Mouse (Mus musculus) brain, adult 2 months (tissue): Measurements from ENCODE around the gene Tex10.

Experiments
- DNase-seq: peaks from one replicate; pipeline ENCODE4 v3.0.0; 2011; ENCODE audit warnings: low read depth, low spot score

Gene Tex10

DNA sequence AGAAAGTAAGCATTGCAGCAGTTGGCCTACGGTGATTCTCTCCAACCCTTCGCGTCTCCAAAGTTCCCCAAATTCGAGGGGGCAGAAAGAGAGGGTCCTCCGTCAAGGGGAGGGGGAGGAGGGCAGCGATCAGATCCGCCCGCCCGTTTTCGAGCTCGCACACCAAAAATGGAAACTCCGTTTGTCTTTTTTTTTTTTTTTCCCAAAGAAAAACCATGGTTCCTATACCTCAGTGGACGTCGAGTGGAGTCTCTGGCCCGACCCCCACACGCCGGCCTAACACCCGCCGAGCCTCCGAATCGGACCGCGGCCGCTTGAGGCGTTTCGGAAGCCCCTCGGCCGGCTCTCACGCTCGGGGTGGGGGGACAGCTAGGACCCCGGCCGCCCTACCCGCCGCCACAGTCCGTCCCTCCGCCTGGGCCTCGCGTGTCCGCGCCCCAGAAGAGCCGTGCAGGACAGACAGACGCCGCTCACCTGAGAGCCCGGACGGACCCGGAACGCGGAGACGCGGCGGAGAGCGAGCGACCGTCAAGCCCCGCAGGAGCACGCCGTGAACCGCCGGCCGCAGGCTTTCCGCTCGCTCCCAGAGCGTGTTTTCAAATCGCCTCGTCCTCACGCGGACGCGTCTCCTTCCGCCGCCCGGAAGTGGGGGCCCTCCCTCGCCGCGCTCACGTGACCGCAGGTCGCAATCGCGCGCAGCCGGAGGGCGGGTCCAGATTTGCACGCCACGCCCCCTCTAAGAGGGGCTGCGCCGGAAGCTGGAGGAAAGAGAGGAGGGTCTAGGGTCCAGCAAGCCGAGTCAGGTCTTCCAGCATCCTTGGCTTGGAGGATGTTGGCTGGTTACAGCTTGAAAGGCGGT is at the start of gene Tex10:
Gene Tex10 (minus strand): TSS at position 668 of the 859 bp plus-strand sequence.
- DNase-seq: peak; percentile 94

DNA sequence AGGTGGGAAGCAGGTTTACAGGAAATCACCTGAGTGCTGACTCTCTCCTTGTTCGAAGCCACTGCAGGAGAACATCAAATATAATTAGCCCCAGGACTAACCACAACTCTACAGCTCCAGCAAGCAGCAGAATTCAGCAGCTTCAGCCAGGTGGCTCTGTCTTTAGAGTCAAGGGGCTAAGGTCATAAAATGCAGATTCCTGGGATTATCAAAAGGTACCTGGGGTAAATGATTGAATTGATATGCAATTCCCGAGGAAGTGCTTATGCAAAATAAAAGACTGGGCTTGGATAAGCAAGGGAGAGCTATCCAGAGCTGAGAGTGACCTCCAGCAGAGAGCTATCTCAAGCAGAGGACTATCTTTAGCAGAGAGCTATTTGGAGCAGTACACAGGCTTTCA is 37.6 kb upstream of the Tex10 start:
- DNase-seq: no peak

DNA sequence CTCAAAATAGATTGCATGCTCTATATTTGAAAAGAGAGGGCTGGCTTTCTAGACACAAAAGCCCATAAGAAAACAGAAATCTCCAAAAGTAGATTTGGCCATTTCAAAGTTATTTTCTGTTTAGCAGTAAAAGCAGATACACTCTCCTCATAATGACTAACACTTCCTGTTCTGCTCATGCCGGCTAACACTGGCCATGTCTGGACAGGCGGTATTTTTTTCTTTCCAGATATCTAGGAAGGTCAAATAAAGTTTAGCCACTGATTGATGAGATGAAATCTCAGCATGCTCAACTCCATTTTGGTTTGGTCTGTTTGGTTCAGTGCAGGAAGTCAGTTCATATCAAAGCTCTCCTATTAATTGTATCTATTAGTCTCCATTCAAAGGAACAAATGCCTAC is 19.3 kb upstream of the Tex10 start:
- no peak for DNase-seq

DNA sequence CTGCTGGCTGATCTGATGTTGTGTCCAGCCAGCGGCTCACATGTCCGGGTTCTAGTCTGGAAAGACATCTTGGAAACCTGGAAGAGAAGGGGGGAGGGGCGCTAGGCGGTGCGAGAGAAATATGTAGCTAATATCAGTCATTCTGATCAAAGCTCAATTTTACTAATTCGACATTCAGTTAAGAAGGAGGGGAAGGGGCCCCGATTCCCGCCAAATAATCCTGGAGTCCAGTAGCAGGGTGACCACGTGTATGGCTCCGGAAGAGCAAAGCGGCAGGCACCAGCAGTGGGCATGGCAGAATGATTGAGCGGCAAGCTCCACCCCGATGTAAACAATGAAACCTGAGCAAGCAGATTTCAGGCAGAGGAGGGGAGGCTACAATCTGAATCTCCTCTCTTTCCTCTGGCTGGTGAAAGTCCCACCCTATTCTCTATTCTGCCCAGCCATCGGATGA is 18.1 kb upstream of the Tex10 start:
- DNase-seq: no peak

DNA sequence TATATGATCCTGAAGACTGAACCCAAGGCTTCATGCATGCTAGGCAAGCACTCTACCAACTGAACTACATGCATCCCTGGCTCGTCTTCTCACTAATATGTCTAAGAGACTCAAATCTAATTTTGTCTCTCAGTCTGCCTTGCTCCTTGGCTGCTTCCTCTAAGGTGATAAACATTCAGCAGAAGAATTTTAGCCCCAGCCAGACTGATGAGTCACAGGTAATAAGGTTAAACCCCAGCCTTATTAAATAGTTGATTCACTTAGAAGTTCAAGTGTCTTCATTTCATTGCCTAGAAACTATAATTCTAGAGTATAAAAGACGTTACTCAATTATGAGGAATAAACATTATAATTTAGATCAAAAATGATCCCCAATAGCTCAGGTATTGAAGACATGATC is 15.7 kb upstream of the Tex10 start:
- DNase-seq: no peak

DNA sequence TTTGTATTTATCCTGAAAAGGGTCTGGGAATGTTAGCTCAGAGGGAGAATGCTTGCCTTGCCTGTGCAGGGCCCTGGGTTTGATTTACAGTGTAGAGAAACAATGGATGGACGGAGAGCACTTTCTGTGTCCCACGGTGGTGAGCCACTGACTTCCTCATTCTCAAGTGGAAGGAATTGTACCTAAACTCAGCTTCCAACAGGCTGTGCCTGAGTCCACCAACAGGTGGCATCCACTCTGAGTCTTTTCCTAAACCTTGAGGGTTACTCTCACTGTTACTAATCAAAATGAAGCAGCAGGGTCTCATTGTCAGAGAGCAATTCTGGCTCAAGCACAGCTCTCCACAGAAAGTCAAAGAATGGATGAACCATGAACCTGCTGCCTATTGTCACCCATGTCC is 8.0 kb upstream of the Tex10 start:
- no peak for DNase-seq

DNA sequence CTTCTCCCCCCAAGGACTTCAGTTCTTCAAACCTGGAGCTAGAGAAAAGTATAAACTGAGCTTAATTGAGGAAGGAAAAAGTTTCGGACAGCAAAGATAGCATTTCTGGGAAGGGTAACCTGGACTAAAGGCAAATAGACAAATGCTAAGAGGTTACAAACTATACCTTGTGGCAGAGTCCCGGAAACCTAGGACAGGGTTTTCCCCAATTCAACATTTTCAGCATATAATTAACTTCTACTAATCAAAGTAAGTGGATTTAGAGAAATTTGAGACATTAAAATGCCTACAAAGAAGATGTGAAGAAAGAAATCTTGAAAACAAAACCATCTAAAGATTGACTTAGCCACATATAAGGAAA is 372 bp upstream of the Tex10 start:
- no peak for DNase-seq

DNA sequence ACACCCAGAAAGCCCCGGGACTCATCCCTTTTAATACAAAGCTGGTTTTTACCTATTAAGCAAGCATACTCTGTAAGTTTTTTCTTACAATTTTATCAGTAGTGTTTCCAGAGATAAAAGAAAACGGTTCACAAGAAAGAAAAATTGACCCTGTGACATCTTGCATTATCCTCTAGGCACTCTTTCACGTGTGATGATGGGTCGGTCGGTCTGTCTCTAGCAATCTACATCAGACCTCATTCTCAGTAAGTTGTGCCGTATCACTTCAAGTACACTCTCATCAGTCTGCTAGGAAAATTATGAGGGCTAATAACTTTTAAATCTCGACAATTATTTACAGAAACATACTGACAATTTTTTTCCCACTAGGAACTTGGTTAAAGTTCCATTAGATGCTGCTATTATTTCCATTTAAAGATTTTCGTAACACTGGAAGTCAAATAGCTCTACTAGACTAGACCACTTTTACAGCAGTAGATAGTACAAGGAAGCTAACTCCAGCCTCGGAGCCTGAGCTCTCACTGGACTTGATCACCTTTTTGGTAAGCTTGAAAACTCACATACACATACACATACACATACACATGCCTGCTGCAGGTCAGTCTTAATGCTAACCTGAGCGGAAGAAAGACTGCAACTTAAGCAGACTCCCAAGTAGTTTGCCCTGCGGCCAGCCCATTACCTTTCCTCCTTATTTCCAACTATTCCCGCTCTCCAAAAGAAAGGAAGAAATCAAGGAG is 1.0 kb downstream of the Tex10 start:
- peak; percentile 13 for DNase-seq

DNA sequence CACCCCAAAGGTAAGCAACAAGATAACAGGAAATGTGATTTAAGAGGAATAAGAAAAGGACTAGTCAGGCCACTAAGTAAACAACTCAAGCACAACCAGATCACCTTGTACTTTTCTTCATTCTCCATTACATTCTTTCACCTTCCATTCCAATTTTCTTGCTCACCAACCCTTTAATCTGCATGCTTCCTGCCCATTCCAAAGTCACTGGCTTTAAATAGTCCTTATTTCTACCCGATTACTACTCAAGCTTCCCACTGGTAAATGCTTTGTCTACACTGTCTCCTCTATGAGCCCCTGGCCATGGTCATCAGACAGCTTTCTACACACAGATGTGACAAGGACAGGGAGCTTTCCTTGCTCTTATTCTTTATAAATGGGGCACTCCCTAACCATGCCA is 2.3 kb downstream of the Tex10 start:
- no peak for DNase-seq

DNA sequence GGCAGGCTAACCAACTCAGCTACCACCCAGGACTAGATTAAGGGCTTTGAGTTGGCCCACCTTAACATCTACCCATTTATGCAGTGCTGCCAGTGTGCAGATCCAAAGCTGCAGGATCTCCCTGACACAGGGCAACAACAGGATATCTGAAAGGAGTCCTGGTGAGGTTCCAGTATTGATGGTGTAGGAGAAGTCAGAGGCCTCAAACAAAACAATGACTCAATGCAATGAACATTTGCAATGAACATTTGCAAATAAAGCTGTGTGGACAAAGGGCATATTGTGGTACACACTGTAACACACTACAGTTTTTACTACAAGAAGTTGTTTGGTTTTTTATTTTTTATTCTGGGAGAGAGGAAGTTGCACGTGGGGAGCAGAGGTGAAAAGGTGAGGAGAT is 12.2 kb downstream of the Tex10 start:
- peak; percentile 15 for DNase-seq

DNA sequence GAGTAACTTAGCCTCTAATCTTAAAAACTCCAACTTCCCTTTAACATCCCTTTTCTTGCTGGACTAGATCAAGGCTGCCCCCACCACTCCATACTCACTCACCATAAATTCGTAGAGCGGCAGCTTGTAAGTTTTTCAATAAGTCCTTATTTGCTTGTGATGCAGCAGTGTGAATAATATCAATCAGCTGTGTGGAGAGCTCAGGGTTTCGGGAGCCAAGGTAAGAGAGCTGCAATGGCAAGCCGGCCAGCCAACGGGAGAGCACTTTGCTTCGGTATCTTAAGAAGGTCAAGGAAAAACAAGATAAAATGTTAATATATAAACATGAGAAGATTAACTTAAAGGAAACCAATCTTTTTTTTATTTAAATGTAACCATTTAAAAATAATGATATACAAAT is 14.8 kb downstream of the Tex10 start:
- no peak for DNase-seq

DNA sequence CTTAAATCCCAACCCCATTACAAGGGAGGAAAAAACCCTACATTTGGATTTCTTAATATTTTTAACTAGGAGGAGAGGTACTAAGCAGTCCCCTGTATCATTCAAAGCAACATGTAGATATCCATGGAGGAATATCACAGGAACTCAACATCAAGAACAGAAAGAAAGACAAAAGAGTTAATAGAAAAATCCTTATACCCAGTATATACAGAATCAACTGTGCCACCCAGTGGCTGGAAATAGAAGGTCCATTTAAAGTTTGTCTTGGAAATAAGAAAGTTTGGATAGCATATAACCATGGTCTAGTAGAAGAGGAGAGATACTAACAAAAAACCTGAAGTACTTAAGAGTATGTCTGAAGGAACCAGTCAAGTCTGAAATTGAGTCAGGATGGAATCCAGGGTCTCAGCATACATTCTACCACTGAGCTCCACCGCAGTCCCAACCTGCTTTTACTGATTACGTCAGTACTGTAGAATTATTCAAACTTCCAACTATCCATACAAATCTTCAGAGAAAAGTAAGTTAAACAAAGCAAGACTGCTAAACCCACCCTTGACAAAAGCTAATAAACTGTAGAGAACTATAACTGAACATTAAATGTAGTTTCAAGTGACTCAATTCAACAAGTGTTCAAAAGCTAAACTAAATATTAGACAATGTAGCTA is 19.0 kb downstream of the Tex10 start:
- DNase-seq: peak; percentile 25

DNA sequence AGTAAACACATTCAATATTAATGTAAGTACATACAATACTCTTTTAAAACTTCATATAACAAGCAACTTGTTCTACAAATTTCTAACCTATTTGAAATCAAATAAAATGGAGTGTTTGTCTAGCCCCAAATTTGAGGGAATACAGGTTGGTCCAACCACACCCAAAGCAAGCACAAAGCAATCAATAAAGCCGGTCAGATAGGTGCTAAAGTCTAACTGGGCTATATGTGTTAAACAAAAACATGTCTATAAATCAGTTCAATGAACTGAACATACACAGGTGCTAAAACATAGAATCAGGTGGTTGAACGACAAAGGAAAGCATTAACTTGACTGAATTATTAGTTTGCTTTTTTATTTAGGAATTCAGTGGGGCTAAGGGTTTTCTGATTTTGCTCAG is 45.2 kb downstream of the Tex10 start:
- DNase-seq: no peak

DNA sequence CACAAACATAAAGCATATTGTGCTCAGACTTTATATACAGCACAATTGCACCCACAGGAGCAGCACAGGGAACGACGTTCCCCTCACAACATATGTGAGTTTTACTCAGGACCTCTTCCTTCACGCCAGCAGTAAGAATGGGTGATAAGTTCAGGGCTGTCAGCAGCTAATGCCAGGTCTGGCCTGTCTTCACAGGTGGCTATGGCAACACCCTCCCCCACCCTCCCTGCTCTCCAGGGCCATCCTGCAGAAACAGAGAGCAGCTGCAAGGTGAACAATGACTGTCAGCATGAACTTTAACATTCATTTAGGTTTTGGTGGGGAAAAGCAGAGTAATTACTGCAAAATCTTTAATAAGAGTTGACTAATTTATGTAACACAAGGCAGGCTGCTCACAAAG is 45.8 kb downstream of the Tex10 start:
- DNase-seq: no peak

DNA sequence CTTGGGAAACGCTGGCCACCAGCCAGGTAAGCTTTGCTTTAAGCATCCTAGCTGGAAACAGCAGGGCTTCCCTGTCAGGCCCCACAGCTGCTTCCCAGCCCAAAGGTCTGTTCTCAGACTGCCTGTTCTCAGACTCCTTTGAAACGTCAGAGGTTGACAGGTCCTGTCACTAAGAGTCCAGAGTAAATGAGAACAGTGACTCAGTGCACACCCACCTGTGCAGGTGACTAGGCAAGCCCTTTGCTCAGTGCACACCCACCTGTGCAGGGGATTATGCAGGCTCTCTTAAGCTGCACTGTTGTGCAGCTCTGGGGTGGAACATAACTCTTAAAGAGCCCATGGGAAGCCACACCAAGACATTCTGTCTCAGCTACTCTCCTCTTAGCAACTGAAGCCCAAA is 49.5 kb downstream of the Tex10 start:
- peak; percentile 31 for DNase-seq

DNA sequence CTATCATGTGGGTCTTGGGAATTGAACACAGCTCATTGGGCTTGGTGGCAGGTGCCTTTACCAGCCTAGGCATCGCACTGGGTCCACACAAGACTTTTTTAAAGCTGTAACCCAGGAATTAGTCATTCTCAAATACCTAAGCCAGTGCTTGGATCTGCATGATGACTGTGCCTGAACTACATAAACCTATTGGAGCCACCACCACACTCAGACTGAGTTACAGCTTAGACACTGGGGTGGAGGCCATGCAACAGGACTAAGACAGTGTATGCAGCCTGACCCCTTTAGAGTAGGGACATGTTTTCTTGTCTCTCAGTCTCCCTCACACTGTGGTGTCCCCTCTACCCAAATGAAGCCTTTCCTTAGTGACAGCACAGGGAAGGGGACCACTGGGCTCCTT is 50.6 kb downstream of the Tex10 start:
- DNase-seq: no peak

DNA sequence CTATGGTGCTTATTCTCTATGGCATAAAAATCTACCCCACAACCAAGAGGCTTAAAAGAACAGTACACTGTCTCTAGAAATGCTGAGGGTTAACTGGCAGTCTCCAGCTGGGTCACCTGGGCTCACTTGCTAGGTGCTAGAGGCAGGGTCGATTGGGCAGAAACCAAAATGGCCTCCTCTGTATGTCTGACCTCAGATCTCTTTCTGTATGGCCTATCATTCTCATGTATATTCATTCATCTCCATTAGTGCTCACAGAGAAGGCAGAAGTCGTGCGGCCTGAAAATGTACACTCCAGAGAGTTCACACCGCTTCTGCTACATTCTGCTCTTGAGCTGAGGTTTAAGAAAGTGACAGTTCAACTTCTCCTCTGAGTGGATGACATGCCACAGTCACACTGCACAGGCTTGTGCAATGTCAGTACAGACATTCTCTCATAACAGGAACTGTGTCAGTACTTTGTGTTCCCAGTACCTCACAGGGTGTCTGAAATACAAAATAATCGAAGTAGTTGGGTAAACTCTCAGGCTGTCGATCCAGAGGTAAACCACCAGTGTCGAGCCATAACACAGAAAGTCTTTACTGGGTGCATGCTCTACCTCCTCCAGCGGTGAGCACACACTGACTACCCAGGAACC is 54.3 kb downstream of the Tex10 start:
- DNase-seq: no peak

DNA sequence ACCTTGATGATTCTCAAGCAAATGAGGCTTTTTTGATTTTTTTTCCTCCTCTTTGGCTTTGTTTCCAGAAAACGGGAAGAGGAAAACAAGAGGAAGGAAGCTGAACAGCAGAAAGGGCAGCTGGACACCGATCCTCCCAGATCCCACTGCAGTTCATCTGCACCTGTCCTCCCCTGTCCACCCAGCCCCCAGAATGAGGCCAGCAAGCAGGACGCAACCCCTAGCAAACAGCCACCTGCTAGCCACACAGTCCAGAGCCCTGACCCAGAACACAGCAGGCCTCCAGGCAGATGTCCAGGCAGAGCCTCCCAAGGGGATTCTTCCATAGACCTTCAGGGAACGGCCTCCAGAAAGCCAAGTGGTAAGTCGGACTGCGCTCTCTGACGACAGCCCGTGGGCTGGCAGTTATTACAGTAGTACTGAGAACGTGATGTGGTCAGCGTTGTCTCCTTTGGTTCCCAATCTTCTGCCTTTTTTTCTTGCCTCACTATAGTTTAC is 57.4 kb downstream of the Tex10 start:
- no peak for DNase-seq

DNA sequence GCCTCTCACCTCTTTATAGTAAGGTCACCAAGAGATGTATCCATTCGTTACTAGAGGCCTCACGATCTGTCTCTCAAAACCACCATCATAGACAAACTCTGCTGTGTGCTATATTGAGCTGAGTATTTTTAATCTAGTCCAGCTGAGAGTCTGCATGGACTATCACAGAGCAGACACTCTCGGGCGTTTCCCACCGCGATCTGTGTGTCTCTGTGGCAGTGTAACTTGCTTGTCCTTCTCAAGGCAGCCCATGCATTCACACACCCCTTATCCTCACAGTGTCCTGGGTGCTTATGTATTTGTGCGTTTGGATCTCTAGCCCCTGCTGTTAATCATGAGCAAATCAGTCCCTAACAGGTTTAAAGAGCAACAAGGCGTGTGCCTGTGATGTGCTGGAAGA is 59.8 kb downstream of the Tex10 start:
- no peak for DNase-seq

DNA sequence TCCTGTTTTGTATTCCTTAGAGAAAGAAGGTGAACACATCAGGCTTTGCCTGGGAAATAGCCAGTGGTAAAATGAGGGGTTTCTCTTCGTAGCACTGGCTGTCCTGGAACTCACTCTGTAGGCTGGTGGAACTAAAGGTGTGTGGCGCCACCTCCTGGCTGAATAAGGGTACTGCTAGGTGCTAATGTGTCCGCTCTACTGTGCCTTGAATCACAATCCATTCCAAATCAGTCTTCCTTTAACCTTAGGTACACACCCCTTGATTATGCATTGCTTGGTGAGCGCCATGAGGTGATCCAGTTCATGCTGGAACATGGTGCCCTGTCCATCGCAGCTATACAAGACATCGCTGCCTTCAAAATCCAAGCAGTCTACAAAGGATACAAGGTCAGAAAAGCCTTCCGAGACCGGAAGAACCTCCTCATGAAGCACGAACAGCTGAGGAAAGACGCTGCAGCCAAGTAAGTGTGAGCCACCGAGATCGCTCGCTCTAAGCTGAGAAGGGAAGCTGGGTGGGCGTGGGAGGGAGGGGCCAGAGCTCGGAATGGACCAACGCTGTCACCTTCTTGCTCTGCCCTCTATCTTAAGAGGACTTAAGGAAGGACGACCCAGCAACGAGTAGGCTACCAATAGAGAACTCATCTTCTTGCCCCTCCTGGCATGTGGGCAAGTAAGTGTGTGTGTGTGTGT is 65.8 kb downstream of the Tex10 start:
- DNase-seq: peak; percentile 61
